Mouse (Mus musculus) hematopoietic stem cell, adult 5-6 weeks (primary cell): ENCODE results near the gene Naa50. TPM values are rescaled to one million over a fixed set of nuclear protein-coding genes. Genes with fewer than 3 reads are reported as not detected.

ENCODE experiments used
- ATAC-seq, 2 experiments: fragments of 125-278 bp in 1 of 2; replicated peaks in 1 of 2; 2 replicates each; pipeline ENCODE4 v1.8.0; 2016 to 2017; ENCODE audit warnings: inconsistent platforms in 2 of 2, mild to moderate bottlenecking in 2 of 2, moderate number of reproducible peaks in 2 of 2, low read depth in 1 of 2, moderate TSS enrichment in 1 of 2; ENCODE audit not compliant: low FRiP score in 2 of 2, poor library complexity in 2 of 2, severe bottlenecking in 2 of 2, insufficient read depth in 1 of 2, low TSS enrichment in 1 of 2
- total RNA-seq: library from RNA; stranded (forward); fragments of 172-1452, 232-1000 nt; gene quantifications from 2 replicates; pipeline ENCODE4 v1.2.3, GENCODE M21; 2017

Naa50 gene
- total RNA-seq, 1 experiment from 2014 or later = 108 TPM

- ATAC-seq = no peak
Observed at GRCm38 (mm10) chr16:44178555-44178954, 38.9 kb downstream of the Naa50 start.

- no peak for ATAC-seq
Observed at GRCm38 (mm10) chr16:44182597-44182996, 43.0 kb downstream of the Naa50 start.

GRCm38 (mm10) chr16:44184769-44185168 lies 45.1 kb downstream of the Naa50 start:
- no peak for ATAC-seq

DNA sequence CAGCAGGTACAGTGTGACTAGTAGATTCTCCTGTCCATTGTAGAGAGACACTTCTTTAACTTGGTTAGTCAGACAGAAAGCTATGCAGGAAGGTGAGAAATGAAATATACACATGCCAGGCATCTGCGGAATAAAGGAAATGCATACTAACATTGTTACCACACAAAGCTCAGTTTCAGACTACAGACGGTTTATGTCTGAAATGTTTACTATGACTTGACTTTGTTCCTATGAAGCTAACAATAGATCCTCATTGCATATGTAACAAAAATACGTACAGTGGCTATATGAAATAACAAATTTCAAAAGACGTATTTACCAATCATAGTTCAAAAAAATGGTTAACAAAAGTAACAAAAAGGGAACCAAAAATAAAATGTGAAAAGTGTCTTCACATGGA lies 47.5 kb downstream of the Naa50 start:
- ATAC-seq = no peak

GRCm38 (mm10) chr16:44188766-44189165 lies 49.1 kb downstream of the Naa50 start:
- no peak for ATAC-seq

- peak; percentile 48 to 69 for ATAC-seq
Observed at GRCm38 (mm10) chr16:44190032-44190431, 50.4 kb downstream of the Naa50 start.

DNA sequence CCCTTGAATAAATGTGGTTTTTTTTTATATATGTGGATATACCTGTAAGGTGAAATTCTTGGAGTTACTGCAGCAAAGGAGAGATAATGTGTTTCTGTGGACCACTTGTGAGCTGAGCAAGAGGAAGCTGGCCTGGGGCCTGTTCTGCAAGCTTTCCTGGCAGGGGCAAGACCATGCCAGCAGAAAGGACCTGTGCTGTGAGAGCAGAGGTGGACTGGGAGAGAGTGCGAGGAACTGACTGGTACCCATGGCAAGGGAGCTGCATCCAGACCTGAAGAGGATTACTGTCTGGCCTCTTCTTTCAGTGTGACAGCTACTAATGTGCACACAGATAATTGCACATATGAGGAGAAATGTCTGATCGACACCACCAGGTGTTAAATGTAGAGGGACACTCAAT lies 51.3 kb downstream of the Naa50 start:
- ATAC-seq = no peak

GRCm38 (mm10) chr16:44199066-44199703 lies 59.6 kb downstream of the Naa50 start:
- ATAC-seq = peak; percentile 37 to 81; a peak in 2 of 4 replicates

GRCm38 (mm10) chr16:44200146-44200545 lies 60.5 kb downstream of the Naa50 start:
- no peak for ATAC-seq

- ATAC-seq = no peak
Observed at GRCm38 (mm10) chr16:44204331-44204730, 64.7 kb downstream of the Naa50 start.

DNA sequence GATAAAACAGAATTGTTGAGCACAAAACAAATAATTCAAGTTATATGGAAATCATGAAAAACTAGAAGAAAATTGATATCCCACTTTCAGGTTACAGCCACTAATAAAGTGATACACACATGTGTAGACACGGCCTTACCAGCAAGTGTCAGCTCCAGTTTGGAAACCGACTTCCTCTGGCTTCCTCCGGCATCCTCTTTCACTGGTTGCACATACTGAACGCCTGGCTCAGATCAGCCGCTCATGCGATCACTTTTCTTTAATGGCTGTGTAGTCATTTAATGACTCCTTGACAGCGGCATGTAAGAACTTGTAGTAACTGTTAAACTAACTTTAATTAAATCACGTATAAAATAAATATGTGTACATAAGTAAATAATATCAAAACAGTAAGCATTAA lies 66.3 kb downstream of the Naa50 start:
- ATAC-seq = no peak

DNA sequence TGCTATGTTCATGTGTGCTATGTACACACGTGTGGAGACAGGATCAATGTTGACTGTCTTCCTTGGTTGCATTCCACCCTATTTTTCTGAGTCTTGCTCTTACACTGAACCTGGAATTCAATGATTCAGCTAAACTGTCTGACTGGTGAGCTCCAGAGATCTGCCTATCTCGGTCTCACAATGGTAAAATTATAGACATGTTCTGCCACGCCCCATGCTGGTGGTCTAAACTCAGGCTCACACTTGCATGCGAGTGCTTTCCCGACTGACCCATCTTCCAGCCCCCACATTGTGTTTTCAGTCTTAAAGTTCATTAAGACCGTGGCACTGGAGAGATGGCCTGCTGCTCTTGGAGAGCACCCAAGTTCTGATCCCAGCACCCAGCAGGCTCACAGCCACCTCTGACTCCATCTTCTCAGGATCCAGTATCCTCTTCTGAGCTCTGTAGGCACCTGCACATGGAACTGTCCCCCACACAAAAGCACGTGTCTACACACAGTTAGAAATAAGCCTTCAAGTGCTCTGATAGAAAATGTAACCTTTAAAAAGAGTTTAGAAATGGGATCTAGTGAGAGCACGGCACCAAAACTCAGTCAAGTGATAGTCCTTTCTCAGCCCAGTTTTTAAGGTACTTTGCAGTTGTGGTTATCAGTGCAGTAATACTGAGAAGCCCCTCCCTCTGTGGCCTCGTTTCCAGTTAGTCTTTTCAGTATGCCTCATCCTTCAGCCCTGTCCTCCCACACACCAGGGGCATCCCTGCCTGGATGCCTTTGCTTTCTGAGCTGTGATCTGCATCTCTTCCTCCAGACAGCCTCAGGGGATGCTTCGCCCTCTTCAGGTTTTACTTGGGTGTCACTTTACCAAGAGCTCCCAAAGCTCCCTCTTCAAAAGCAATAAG lies 70.8 kb downstream of the Naa50 start:
- no peak for ATAC-seq

GRCm38 (mm10) chr16:44211054-44211414 lies 71.4 kb downstream of the Naa50 start:
- no peak for ATAC-seq

GRCm38 (mm10) chr16:44212703-44213102 lies 73.1 kb downstream of the Naa50 start:
- ATAC-seq = no peak

Other genes starting within 250 kb of the Naa50 start
- 46.3 and 90.1 TPM in 2 replicates for gene Qtrt2, start 213.0 kb upstream of the Naa50 start, total RNA-seq
- gene Zdhhc23, start 160.0 kb upstream of the Naa50 start, total RNA-seq = 2.1 and 7.3 TPM in 2 replicates
- gene Gramd1c, start 76.5 kb upstream of the Naa50 start, total RNA-seq = 6.2 and 11.8 TPM in 2 replicates
- 49.9 and 68.7 TPM in 2 replicates for gene Atp6v1a, start 125 bp upstream of the Naa50 start, total RNA-seq
- gene Usf3, start 33.4 kb downstream of the Naa50 start, total RNA-seq = 13.5 and 16.1 TPM in 2 replicates
- gene Sidt1, start 193.4 kb downstream of the Naa50 start, total RNA-seq = 0.25 TPM in 1 of 2 replicates, not detected in the other
- gene Spice1, start 207.3 kb downstream of the Naa50 start, total RNA-seq = 27.3 and 39.1 TPM in 2 replicates